Mouse (Mus musculus) thymus, adult 2 months (tissue): ENCODE results near the gene Zfyve9.

Experiments used
- CTCF ChIP-seq: fragments of 200-500 bp; IDR thresholded peaks from 2 replicates; pipeline ENCODE4 v1.5.1; 2012; ENCODE audit warnings: mild to moderate bottlenecking, control low read depth, low read length, moderate library complexity, borderline replicate concordance; ENCODE audit not compliant: control insufficient read depth, poor library complexity, insufficient read depth; ENCODE audit errors: extremely low read depth
- POLR2A ChIP-seq: fragments of 200-500 bp; IDR thresholded peaks from 2 replicates; pipeline ENCODE4 v1.6.1; 2012; ENCODE audit warnings: mild to moderate bottlenecking, low read length, control low read depth, moderate library complexity; ENCODE audit not compliant: control insufficient read depth, poor library complexity, insufficient read depth; ENCODE audit errors: extremely low read depth

- TF ChIP-seq CTCF (no peak), POLR2A (no peak)
Measured at GRCm38 (mm10) chr4:108610935-108611334, 169.7 kb downstream of the Zfyve9 start.
